Mouse (Mus musculus) megakaryocyte progenitor cell, adult 5-6 weeks (primary cell): Measurements from ENCODE around the gene Dus2. TPM values are rescaled to one million over a fixed set of nuclear protein-coding genes. Genes with fewer than 3 reads are reported as not detected.
"Not testable (repeated sequence)": the region's sequence is repeated elsewhere in the genome, so short reads cannot be mapped to it uniquely, and the experiment has no call there.

ENCODE experiments used
- ATAC-seq: replicated peaks from 2 replicates; pipeline ENCODE4 v1.8.0; 2016; ENCODE audit warnings: mild to moderate bottlenecking, moderate TSS enrichment, inconsistent platforms; ENCODE audit not compliant: poor library complexity
- total RNA-seq, 2 experiments: library from RNA; stranded (forward) in 1 of 2; stranded (reverse) in 1 of 2; fragments of 157-497, 149-512 nt in 1 of 2; fragments of 200-1000 nt in 1 of 2; gene quantifications; 2 replicates each; pipeline versions ENCODE4 v1.2.3 to v1.2.4; 2015 to 2017

The Dus2 gene
- total RNA-seq, 2 experiments from 2014 or later = 7.9 to 20.3 TPM

- ATAC-seq = peak; percentile 93
These were observed 7.7 kb upstream of the Dus2 start for GRCm38 (mm10) chr8:105983406-105983805.

GRCm38 (mm10) chr8:105988546-105988945, 2.6 kb upstream of the Dus2 start:
- ATAC-seq = no peak

- ATAC-seq = no peak
These were observed 409 bp downstream of the Dus2 start for GRCm38 (mm10) chr8:105991546-105991945.

GRCm38 (mm10) chr8:105992499-105992898, 1.4 kb downstream of the Dus2 start:
- no peak for ATAC-seq

GRCm38 (mm10) chr8:105993226-105993625, 2.1 kb downstream of the Dus2 start:
- no peak for ATAC-seq

- ATAC-seq = peak; percentile 95
These were observed 5.2 kb downstream of the Dus2 start for GRCm38 (mm10) chr8:105996359-105996758.

GRCm38 (mm10) chr8:105998971-105999370, 7.8 kb downstream of the Dus2 start:
- no peak for ATAC-seq

- no peak for ATAC-seq
These were observed 10.8 kb downstream of the Dus2 start for GRCm38 (mm10) chr8:106001908-106002307.

- peak; percentile 58 for ATAC-seq
These were observed 13.5 kb downstream of the Dus2 start for GRCm38 (mm10) chr8:106004538-106005207.

GRCm38 (mm10) chr8:106005875-106006274, 14.7 kb downstream of the Dus2 start, which contains the start of gene Dpep2nb:
Gene Dpep2nb (minus strand): TSS chr8:106005975.
- ATAC-seq = no peak

- no peak for ATAC-seq
These were observed 15.3 kb downstream of the Dus2 start for GRCm38 (mm10) chr8:106006413-106006812.

- ATAC-seq = peak; percentile 29; the same call in 1 of the 2 replicates
These were observed 16.0 kb downstream of the Dus2 start for GRCm38 (mm10) chr8:106007135-106007534.

GRCm38 (mm10) chr8:106007891-106008290, 16.8 kb downstream of the Dus2 start:
- not testable (repeated sequence) for ATAC-seq

- ATAC-seq = peak; percentile 93
These were observed 19.9 kb downstream of the Dus2 start for GRCm38 (mm10) chr8:106010748-106011642.

GRCm38 (mm10) chr8:106011643-106011986, 20.5 kb downstream of the Dus2 start, which contains the start of gene Ddx28:
Gene Ddx28 (minus strand): TSS chr8:106011882.
- no peak; the same call in 1 of the 2 replicates for ATAC-seq

- ATAC-seq = peak; percentile 32; the same call in 1 of the 2 replicates
These were observed 21.1 kb downstream of the Dus2 start for GRCm38 (mm10) chr8:106012203-106012602.

GRCm38 (mm10) chr8:106016284-106016683, 25.1 kb downstream of the Dus2 start:
- no peak for ATAC-seq

- ATAC-seq = peak; percentile 82
These were observed 26.0 kb downstream of the Dus2 start for GRCm38 (mm10) chr8:106017130-106017529.

GRCm38 (mm10) chr8:106018039-106018438, 26.9 kb downstream of the Dus2 start:
- ATAC-seq = no peak

GRCm38 (mm10) chr8:106022483-106022882, 31.3 kb downstream of the Dus2 start:
- peak; percentile 99 for ATAC-seq

- 0 out of 2 replicates have a peak, but pooled peaks have one; percentile 9 for ATAC-seq
These were observed 47.6 kb downstream of the Dus2 start for GRCm38 (mm10) chr8:106038721-106039120.

- ATAC-seq = peak; percentile 79
These were observed 48.5 kb downstream of the Dus2 start for GRCm38 (mm10) chr8:106039605-106040004.
